Mouse (Mus musculus): ENCODE measurements around the gene Fbxo46. TPM values are rescaled to one million over a fixed set of nuclear protein-coding genes. Genes with fewer than 3 reads are reported as not detected.
"Not testable (repeated sequence)": the region's sequence is repeated elsewhere in the genome, so short reads cannot be mapped to it uniquely, and the experiment has no call there.

Gene Fbxo46
- 15.9 and 18.0 TPM in 2 replicates for polyA plus RNA-seq (2016; fragmentation: Nextera tagmentation; extraction: Ambion mirVana)

DNA sequence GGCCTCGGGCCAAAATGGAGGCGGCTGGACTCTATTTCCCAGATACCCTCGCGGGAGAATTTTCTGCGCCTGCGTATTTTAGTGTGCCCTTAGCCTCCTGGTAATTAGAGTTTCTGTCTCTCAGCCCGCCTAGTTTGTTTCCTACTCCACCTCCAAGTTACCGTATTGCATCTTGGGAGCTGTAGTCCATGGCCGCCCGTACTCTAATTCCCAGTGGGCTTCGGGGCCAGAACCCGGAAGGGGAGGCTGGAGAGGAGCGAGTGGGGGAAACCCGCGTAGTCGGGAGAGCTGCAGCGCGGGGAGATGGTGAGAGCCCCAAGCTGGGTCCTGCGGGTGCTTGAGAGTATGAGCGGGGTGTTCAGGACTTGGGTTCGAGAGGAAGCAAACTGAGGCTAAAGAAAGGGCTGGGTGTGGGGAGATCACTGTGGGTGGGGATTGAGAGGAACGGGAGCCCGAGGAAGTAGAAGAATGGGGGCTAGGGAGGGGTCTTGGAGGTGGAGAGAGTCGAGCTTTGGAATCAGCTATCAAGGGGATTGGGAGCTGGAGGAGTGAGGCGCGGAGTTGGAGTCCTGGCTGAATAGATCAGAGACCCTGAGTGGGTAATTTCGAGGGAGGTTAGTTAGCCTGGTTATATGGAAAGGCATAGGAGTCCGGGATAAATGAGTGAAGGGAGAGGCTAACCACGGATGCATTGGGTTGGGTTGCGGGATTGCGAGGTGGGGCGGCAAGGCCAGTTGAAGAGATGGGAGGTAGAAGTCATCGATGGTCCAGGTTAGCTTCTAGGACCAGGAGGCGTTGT is at the start of gene Fbxo46:
Gene Fbxo46 (plus strand): TSS at position 229 of the 799 bp plus-strand sequence.
- H3K9me3 ChIP-seq: peaks cover 13% of the 10 kb centered on the region
- H3K27me3 ChIP-seq (replicated peaks; ENCODE audit: low read depth, poor library complexity, severe bottlenecking): peaks cover 12% of the 10 kb centered on the region
- peaks cover 9% of the 10 kb centered on the region for H3K36me3 ChIP-seq (replicated peaks)
- DNase-seq (ENCODE audit: low spot score): peak; percentile 92
- H3K4me1 ChIP-seq: peaks cover 22% of the 10 kb centered on the region
- 4% methylated on average over 34 of the region's 34 CpGs for WGBS
- peak within 1 kb of the TSS; percentile 85 for H3K27ac ChIP-seq (replicated peaks)
- H3K4me3 ChIP-seq: peak within 1 kb of the TSS; percentile 73

GRCm38 (mm10) chr7:19071024-19071423 is 48.6 kb upstream of the Fbxo46 start:
- not testable (repeated sequence) for H3K27ac ChIP-seq (replicated peaks); H3K9me3 ChIP-seq; DNase-seq (ENCODE audit: low spot score); H3K4me1 ChIP-seq; H3K4me3 ChIP-seq; H3K36me3 ChIP-seq (replicated peaks)
- peaks cover 22% of the 10 kb centered on the region for H3K27me3 ChIP-seq (replicated peaks; ENCODE audit: low read depth, poor library complexity, severe bottlenecking)
- WGBS: 55% methylated on average over 3 of the region's 3 CpGs

DNA sequence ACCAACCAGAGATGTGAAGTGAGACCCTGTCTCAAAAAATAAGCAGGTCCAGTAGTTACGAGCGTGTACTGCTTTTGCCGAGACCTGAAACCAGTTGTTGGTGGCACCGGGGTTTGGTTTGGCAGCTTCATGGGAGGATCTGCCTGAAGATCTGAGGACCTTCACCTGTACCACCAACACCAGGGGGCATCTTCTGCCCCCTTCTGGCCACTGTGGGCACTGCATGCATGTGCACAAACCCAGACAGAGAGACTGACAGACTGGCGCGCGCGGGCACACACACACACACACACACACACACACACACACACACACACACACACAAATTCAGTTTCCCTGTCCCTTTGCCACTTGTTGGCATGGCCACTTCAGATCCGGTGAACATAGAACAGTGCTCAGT is 46.2 kb upstream of the Fbxo46 start:
- peaks cover 10% of the 10 kb centered on the region for H3K36me3 ChIP-seq (replicated peaks)
- H3K27ac ChIP-seq (replicated peaks): no peak overlapping the region
- DNase-seq (ENCODE audit: low spot score): peak; percentile 54
- no peak overlapping the region for H3K4me3 ChIP-seq
- no peaks in the 10 kb centered on the region for H3K27me3 ChIP-seq (replicated peaks; ENCODE audit: low read depth, poor library complexity, severe bottlenecking)
- peaks cover 25% of the 10 kb centered on the region for H3K4me1 ChIP-seq
- 87% methylated on average over 9 of the region's 9 CpGs for WGBS
- no peaks in the 10 kb centered on the region for H3K9me3 ChIP-seq

GRCm38 (mm10) chr7:19074494-19074893 is 45.2 kb upstream of the Fbxo46 start:
- Histone ChIP-seq H3K9me3 (no peaks in the 10 kb centered on the region), H3K4me1 (peaks cover 25% of the 10 kb centered on the region), H3K27ac (replicated peaks) (no peak overlapping the region), H3K36me3 (replicated peaks) (peaks cover 20% of the 10 kb centered on the region), H3K27me3 (replicated peaks; ENCODE audit: low read depth, poor library complexity, severe bottlenecking) (no peaks in the 10 kb centered on the region), H3K4me3 (peak overlapping the region; percentile 99; the same call in 1 of the 2 replicates)
- no peak for DNase-seq (ENCODE audit: low spot score)
- WGBS: 94% methylated on average over 6 of the region's 6 CpGs

- 0 out of 2 replicates have a peak overlapping the region, but pooled peaks have one; percentile 40 for H3K27ac ChIP-seq (replicated peaks)
- WGBS: 54% methylated on average over 5 of the region's 5 CpGs
- H3K27me3 ChIP-seq (replicated peaks; ENCODE audit: low read depth, poor library complexity, severe bottlenecking): no peaks in the 10 kb centered on the region
Observed at GRCm38 (mm10) chr7:19075231-19075630, 44.4 kb upstream of the Fbxo46 start.

DNA sequence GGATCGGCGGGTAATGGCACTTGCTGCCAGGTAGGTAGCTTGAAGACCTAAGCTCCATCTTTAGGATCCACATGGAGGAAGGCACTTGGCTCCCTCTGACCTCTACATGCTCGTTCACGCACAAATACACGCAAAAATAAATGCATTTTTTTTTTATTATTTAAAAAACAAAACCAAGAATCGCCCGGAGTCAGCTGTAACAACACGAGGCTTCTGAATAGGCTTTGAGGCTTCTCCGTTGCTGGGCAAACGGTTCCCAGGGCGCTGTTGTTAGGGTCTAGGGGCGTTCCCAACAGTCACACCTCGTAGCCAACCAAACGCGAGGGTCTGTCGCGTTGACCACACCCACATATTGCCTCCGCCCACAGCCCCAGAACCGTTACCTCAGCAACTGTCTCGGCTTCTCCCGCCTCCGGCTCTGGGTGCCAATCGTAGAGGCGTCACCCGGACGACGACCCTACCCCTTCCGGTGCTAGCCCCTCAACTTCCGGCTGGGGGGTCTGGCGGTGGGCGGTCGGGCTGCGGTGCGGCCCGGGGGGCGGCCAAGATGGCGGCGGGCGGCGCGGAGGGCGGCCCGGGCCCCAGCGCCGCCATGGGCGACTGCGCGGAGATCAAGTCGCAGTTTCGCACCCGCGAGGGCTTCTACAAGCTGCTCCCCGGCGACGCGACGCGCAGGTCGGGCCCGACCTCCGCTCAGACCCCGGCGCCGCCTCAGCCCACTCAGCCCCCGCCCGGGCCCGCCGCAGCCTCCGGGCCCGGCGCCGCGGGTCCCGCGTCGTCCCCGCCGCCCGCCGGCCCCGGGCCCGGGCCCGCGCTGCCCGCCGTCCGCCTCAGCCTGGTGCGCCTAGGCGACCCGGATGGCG is 43.7 kb upstream of the Fbxo46 start, which contains the start of gene Dmwd:
Gene Dmwd (plus strand): TSS at position 505 of the 863 bp plus-strand sequence.
- Histone ChIP-seq H3K27me3 (replicated peaks; ENCODE audit: low read depth, poor library complexity, severe bottlenecking) (no peaks in the 10 kb centered on the region), H3K4me1 (peaks cover 25% of the 10 kb centered on the region), H3K4me3 (peak within 1 kb of the TSS; percentile 99), H3K27ac (replicated peaks) (peak within 1 kb of the TSS; percentile 93), H3K36me3 (replicated peaks) (peaks cover 35% of the 10 kb centered on the region), H3K9me3 (no peaks in the 10 kb centered on the region)
- peak; percentile 99 for DNase-seq (ENCODE audit: low spot score)
- WGBS: under 1% methylated on average over 91 of the region's 91 CpGs

More at GRCm38 (mm10) chr7:19075231-19075630, 44.4 kb upstream of the Fbxo46 start:
- H3K4me1 ChIP-seq: peaks cover 25% of the 10 kb centered on the region
- no peaks in the 10 kb centered on the region for H3K9me3 ChIP-seq
- H3K36me3 ChIP-seq (replicated peaks): peaks cover 28% of the 10 kb centered on the region
- DNase-seq (ENCODE audit: low spot score): no peak
- H3K4me3 ChIP-seq: peak overlapping the region; percentile 99

DNA sequence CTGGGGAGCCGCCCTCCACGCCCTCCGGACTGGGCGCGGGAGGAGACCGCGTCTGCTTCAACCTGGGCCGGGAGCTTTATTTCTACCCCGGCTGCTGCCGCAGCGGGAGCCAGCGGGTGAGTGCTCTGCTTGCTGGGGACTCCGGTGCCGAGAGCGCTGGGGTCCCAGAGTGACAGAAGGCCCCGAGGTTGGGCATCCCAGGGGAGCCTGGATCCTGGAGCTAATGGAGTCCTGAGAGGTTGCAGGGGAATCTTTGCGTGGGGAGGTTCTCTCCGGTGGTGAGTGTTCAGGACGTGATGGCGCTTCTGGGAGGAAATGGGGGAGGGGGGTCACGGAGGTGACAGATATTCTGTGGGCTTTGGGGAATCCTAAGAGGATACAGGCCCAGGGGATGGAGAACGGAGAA is 43.1 kb upstream of the Fbxo46 start:
- Histone ChIP-seq H3K9me3 (no peaks in the 10 kb centered on the region), H3K4me1 (peaks cover 27% of the 10 kb centered on the region), H3K36me3 (replicated peaks) (peaks cover 41% of the 10 kb centered on the region), H3K27ac (replicated peaks) (peak overlapping the region; percentile 93), H3K27me3 (replicated peaks; ENCODE audit: low read depth, poor library complexity, severe bottlenecking) (no peaks in the 10 kb centered on the region), H3K4me3 (peak overlapping the region; percentile 99)
- under 1% methylated on average over 22 of the region's 22 CpGs for WGBS
- peak; percentile 46 for DNase-seq (ENCODE audit: low spot score)

DNA sequence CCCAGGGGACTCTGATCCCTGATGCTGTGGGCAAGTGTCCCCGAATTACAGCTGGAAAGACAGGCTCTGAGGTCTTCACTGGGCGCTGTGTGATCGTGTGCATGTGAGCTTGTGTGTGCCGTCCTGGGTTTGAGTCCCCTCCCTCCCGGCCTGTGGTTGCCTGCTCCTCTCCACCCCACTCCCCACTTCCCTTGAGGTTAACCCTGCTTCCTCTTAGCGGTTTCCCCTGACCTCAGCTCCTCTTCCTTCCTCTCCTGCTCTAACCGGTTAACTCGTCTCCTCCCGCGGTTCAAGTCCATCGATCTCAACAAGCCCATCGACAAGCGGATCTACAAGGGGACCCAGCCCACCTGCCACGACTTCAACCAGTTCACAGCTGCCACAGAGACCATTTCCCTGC is 41.9 kb upstream of the Fbxo46 start:
- 77% methylated on average over 14 of the region's 14 CpGs for WGBS
- Histone ChIP-seq H3K4me1 (peaks cover 39% of the 10 kb centered on the region), H3K27ac (replicated peaks) (no peak overlapping the region), H3K27me3 (replicated peaks; ENCODE audit: low read depth, poor library complexity, severe bottlenecking) (no peaks in the 10 kb centered on the region), H3K4me3 (peak overlapping the region; percentile 99), H3K36me3 (replicated peaks) (peaks cover 53% of the 10 kb centered on the region), H3K9me3 (no peaks in the 10 kb centered on the region)
- no peak for DNase-seq (ENCODE audit: low spot score)

GRCm38 (mm10) chr7:19078732-19079131 is 40.9 kb upstream of the Fbxo46 start:
- H3K4me3 ChIP-seq: no peak overlapping the region
- DNase-seq (ENCODE audit: low spot score): no peak
- no peaks in the 10 kb centered on the region for H3K27me3 ChIP-seq (replicated peaks; ENCODE audit: low read depth, poor library complexity, severe bottlenecking)
- 89% methylated on average over 3 of the region's 3 CpGs for WGBS
- peaks cover 63% of the 10 kb centered on the region for H3K36me3 ChIP-seq (replicated peaks)
- H3K9me3 ChIP-seq: no peaks in the 10 kb centered on the region
- H3K4me1 ChIP-seq: peaks cover 49% of the 10 kb centered on the region
- no peak overlapping the region for H3K27ac ChIP-seq (replicated peaks)

DNA sequence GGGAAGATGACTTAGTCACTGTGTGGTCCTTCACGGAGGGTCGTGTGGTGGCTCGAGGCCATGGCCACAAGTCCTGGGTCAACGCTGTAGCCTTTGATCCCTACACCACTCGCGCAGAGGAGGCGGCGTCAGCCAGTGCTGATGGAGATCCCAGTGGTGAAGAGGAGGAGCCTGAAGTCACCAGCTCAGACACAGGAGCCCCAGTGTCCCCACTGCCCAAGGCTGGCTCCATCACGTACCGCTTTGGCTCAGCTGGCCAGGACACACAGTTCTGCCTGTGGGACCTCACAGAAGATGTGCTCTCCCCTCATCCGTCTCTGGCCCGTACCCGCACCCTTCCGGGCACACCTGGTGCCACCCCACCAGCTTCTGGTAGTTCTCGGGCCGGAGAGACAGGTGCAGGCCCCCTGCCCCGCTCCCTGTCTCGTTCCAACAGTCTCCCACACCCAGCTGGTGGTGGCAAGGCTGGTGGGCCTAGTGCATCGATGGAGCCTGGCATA is 39.2 kb upstream of the Fbxo46 start:
- Histone ChIP-seq H3K9me3 (no peaks in the 10 kb centered on the region), H3K4me3 (0 out of 2 replicates have a peak overlapping the region, but pooled peaks have one; percentile 0), H3K27ac (replicated peaks) (no peak overlapping the region), H3K4me1 (peaks cover 61% of the 10 kb centered on the region), H3K36me3 (replicated peaks) (peaks cover 76% of the 10 kb centered on the region), H3K27me3 (replicated peaks; ENCODE audit: low read depth, poor library complexity, severe bottlenecking) (no peaks in the 10 kb centered on the region)
- no peak for DNase-seq (ENCODE audit: low spot score)
- 87% methylated on average over 19 of the region's 19 CpGs for WGBS

DNA sequence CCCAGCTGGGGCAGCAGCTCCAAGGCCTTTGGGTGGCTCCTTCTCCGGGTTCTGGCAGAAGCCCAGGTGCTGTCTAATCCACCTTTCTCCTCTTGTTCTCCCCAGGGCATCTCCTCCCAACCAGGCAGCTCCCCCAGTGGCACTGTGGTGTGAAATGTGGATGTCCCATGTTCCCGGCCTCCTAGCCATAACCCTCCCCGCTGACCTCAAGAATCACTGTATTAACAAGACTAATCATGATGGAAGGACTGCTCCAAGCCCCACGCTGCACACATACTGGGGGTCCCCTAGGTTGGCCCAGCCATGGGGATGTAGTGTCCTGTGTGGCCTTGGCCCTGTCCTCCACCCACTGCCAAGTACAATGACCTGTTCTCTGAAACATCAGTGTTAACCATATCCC is 37.5 kb upstream of the Fbxo46 start:
- WGBS: 83% methylated on average over 4 of the region's 4 CpGs
- Histone ChIP-seq H3K27ac (replicated peaks) (no peak overlapping the region), H3K9me3 (no peaks in the 10 kb centered on the region), H3K36me3 (replicated peaks) (peaks cover 86% of the 10 kb centered on the region), H3K4me1 (peaks cover 66% of the 10 kb centered on the region), H3K4me3 (peak overlapping the region; percentile 3; the same call in 1 of the 2 replicates), H3K27me3 (replicated peaks; ENCODE audit: low read depth, poor library complexity, severe bottlenecking) (peaks cover 10% of the 10 kb centered on the region)
- no peak for DNase-seq (ENCODE audit: low spot score)

DNA sequence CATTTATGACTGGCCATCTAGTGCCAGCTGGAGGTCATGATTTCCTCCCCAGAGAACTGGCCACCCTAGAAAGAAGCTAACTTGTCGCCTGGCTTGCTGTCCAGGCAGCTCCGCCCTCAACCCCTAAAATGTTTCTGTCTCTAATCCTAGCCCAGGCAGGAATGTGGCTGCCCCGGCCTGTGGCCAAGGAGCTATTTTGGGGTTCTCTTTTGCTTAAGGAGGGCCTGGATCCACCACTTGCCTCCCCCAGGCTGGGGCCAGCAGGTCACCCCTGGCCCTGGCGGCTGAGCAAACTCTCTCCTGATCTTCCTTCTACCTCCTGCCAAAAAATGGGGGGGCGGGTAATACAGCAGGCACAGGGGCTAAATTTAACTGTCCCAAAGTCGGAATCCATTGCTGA is 36.6 kb upstream of the Fbxo46 start:
- H3K4me1 ChIP-seq: peaks cover 57% of the 10 kb centered on the region
- H3K27me3 ChIP-seq (replicated peaks; ENCODE audit: low read depth, poor library complexity, severe bottlenecking): peaks cover 12% of the 10 kb centered on the region
- H3K9me3 ChIP-seq: no peaks in the 10 kb centered on the region
- H3K27ac ChIP-seq (replicated peaks): no peak overlapping the region
- DNase-seq (ENCODE audit: low spot score): no peak
- H3K4me3 ChIP-seq: peak overlapping the region; percentile 36; the same call in 1 of the 2 replicates
- WGBS: 65% methylated on average over 6 of the region's 6 CpGs
- H3K36me3 ChIP-seq (replicated peaks): peaks cover 89% of the 10 kb centered on the region
